Mouse (Mus musculus): ENCODE measurements around the gene Rgs18. TPM values are rescaled to one million over a fixed set of nuclear protein-coding genes. Genes with fewer than 3 reads are reported as not detected.

Gene Rgs18
- polyA plus RNA-seq, 1 experiment from 2014 or later: 3.2 TPM

Other genes starting within 250 kb of the Rgs18 start
- not detected in 2 replicates for gene Rgs21, start 207.8 kb downstream of the Rgs18 start, polyA plus RNA-seq (2015; fragmentation: Nextera tagmentation; extraction: Ambion mirVana)